ENCODE assay signal across 10 mouse cellular contexts in genomic region chr19:32189036-32189436, GRCm38 (mm10).
DNase-seq lines count a peak whose midpoint lies in the region; ATAC-seq and TF ChIP-seq lines count a peak whose summit lies in the region.
"Had no signal": no experiment of that assay in that cellular context is flagged by ENCODE, and none has a peak within 500 bp of the region (broad histone marks: within the 10 kb centered on the region; RNA-seq: fewer than 3 reads in every experiment).

No protein-coding gene starts in this region.

- H3K4me3 ChIP-seq in heart, embryonic 11.5 days (ENCODE audit: low read depth, low read length) = no peak overlapping the region
- H3K4me3 ChIP-seq in lung, embryonic 14.5 days (ENCODE audit: low read depth, low read length) = no peak overlapping the region
- no peak overlapping the region for H3K4me3 ChIP-seq in kidney, embryonic 14.5 days (ENCODE audit: low read length)
- H3K4me3 ChIP-seq in lung, postnatal 0 days (ENCODE audit: low read depth, low read length) = no peak overlapping the region
- no peak overlapping the region for H3K4me3 ChIP-seq in hindbrain, embryonic 16.5 days (ENCODE audit: low read length)

- peaks cover 35% of the 10 kb centered on the region for H3K4me1 ChIP-seq in heart, embryonic 11.5 days (ENCODE audit: control insufficient read depth, insufficient read depth, low read length)
- peaks cover 8% of the 10 kb centered on the region for H3K4me1 ChIP-seq in lung, embryonic 14.5 days (ENCODE audit: insufficient read depth)
- peaks cover 9% of the 10 kb centered on the region; the same call in 1 of the 2 replicates for H3K4me1 ChIP-seq in kidney, embryonic 14.5 days (ENCODE audit: control insufficient read depth, insufficient read depth, low read length)
- H3K4me1 ChIP-seq in lung, postnatal 0 days (ENCODE audit: insufficient read depth, low read depth, low read length) = peaks cover 20% of the 10 kb centered on the region; the same call in 1 of the 2 replicates
- H3K4me1 ChIP-seq in hindbrain, embryonic 16.5 days (ENCODE audit: control insufficient read depth, insufficient read depth, low read depth, low read length) = no peaks in the 10 kb centered on the region

- no peak for ATAC-seq in heart, embryonic 11.5 days (replicated peaks; ENCODE audit: insufficient number of reproducible peaks, low FRiP score, low TSS enrichment)
- no peak for ATAC-seq in lung, embryonic 14.5 days (ENCODE audit: insufficient read depth)
- ATAC-seq in kidney, embryonic 14.5 days (ENCODE audit: low FRiP score, low TSS enrichment) = peak; percentile 71; the same call in 1 of the 2 replicates
- ATAC-seq in lung, postnatal 0 days = peak; percentile 57
- no peak for ATAC-seq in hindbrain, embryonic 16.5 days

- H3K9me3 ChIP-seq in heart, embryonic 11.5 days (replicated peaks; ENCODE audit: control insufficient read depth, low read length) = no peaks in the 10 kb centered on the region
- H3K9me3 ChIP-seq in lung, embryonic 14.5 days (ENCODE audit: low read depth, low read length) = no peaks in the 10 kb centered on the region
- no peaks in the 10 kb centered on the region for H3K9me3 ChIP-seq in kidney, embryonic 14.5 days (ENCODE audit: control insufficient read depth, low read length)
- no peaks in the 10 kb centered on the region for H3K9me3 ChIP-seq in lung, postnatal 0 days (ENCODE audit: low read length)
- no peaks in the 10 kb centered on the region for H3K9me3 ChIP-seq in hindbrain, embryonic 16.5 days (ENCODE audit: control insufficient read depth, low read length)

- 52% methylated on average over 5 of the region's 5 CpGs for WGBS in heart, embryonic 11.5 days (ENCODE audit: insufficient replicate concordance)
- 66% methylated on average over 5 of the region's 5 CpGs for WGBS in lung, embryonic 14.5 days
- WGBS in kidney, embryonic 14.5 days = 47% methylated on average over 5 of the region's 5 CpGs
- WGBS in lung, postnatal 0 days = 67% methylated on average over 5 of the region's 5 CpGs
- WGBS in hindbrain, embryonic 16.5 days = 78% methylated on average over 5 of the region's 5 CpGs

- H3K4me2 ChIP-seq in heart, embryonic 11.5 days = no peak overlapping the region
- H3K4me2 ChIP-seq in lung, embryonic 14.5 days = no peak overlapping the region
- H3K4me2 ChIP-seq in kidney, embryonic 14.5 days (replicated peaks; ENCODE audit: low read depth, low read length) = no peak overlapping the region
- no peak overlapping the region for H3K4me2 ChIP-seq in lung, postnatal 0 days (replicated peaks; ENCODE audit: low read depth, low read length)
- no peak overlapping the region for H3K4me2 ChIP-seq in hindbrain, embryonic 16.5 days (ENCODE audit: low read length)

- no peaks in the 10 kb centered on the region for H3K27me3 ChIP-seq in heart, embryonic 11.5 days (ENCODE audit: control insufficient read depth, insufficient read depth, low read length)
- no peaks in the 10 kb centered on the region for H3K27me3 ChIP-seq in lung, embryonic 14.5 days (ENCODE audit: insufficient read depth, low read length)
- H3K27me3 ChIP-seq in kidney, embryonic 14.5 days (ENCODE audit: control insufficient read depth, insufficient read depth, low read length) = no peaks in the 10 kb centered on the region
- H3K27me3 ChIP-seq in lung, postnatal 0 days (replicated peaks; ENCODE audit: insufficient read depth, low read length) = no peaks in the 10 kb centered on the region
- H3K27me3 ChIP-seq in hindbrain, embryonic 16.5 days (replicated peaks; ENCODE audit: control insufficient read depth, insufficient read depth, low read length) = no peaks in the 10 kb centered on the region

- H3K27ac ChIP-seq in heart, embryonic 11.5 days (ENCODE audit: low read depth, low read length) = 0 out of 2 replicates have a peak overlapping the region, but pooled peaks have one; percentile 3
- H3K27ac ChIP-seq in lung, embryonic 14.5 days (ENCODE audit: low read depth) = peak overlapping the region; percentile 46; the same call in 1 of the 2 replicates
- H3K27ac ChIP-seq in kidney, embryonic 14.5 days (ENCODE audit: low read depth, low read length) = peak overlapping the region; percentile 33; the same call in 1 of the 2 replicates
- peak overlapping the region; percentile 43 for H3K27ac ChIP-seq in lung, postnatal 0 days (ENCODE audit: low read length)
- H3K27ac ChIP-seq in hindbrain, embryonic 16.5 days (ENCODE audit: low read depth, low read length) = no peak overlapping the region

- no peak for TF ChIP-seq CTCF in lung, embryonic 14.5 days (IDR thresholded peaks at IDR 0.05; ENCODE audit: low read depth)
- no peak for TF ChIP-seq CTCF in lung, postnatal 0 days (IDR thresholded peaks at IDR 0.05)

- TF ChIP-seq EP300 in lung, postnatal 0 days (IDR thresholded peaks at IDR 0.05) = no peak

- H3K36me3 ChIP-seq in heart, embryonic 11.5 days (ENCODE audit: control insufficient read depth, insufficient read depth, low read length) = no peaks in the 10 kb centered on the region
- H3K36me3 ChIP-seq in lung, embryonic 14.5 days (ENCODE audit: insufficient read depth) = no peaks in the 10 kb centered on the region
- H3K36me3 ChIP-seq in kidney, embryonic 14.5 days (ENCODE audit: control insufficient read depth, insufficient read depth, low read length) = no peaks in the 10 kb centered on the region
- H3K36me3 ChIP-seq in lung, postnatal 0 days (ENCODE audit: insufficient read depth, low read length) = no peaks in the 10 kb centered on the region; the same call in 1 of the 2 replicates
- H3K36me3 ChIP-seq in hindbrain, embryonic 16.5 days (ENCODE audit: control insufficient read depth, insufficient read depth, low read length) = no peaks in the 10 kb centered on the region

- no peak for DNase-seq in heart, postnatal 4 days
- no peak for DNase-seq in lung, embryonic 14.5 days
- no peak for DNase-seq in lung, postnatal 36 days
- peak; percentile 71 for DNase-seq in lung, postnatal 0 days (ENCODE audit: low spot score)
- DNase-seq in thymus, adult 18-20 months = no peak
- DNase-seq: B cell, adult 2 months; cerebellum, adult 9-10 months had no signal

- H3K9ac ChIP-seq in heart, embryonic 11.5 days (ENCODE audit: low read depth, low read length) = no peak overlapping the region
- H3K9ac ChIP-seq in lung, embryonic 14.5 days = no peak overlapping the region
- H3K9ac ChIP-seq in kidney, embryonic 14.5 days (ENCODE audit: low read depth, low read length) = no peak overlapping the region
- H3K9ac ChIP-seq in lung, postnatal 0 days (replicated peaks; ENCODE audit: low read depth) = no peak overlapping the region
- no peak overlapping the region for H3K9ac ChIP-seq in hindbrain, embryonic 16.5 days (ENCODE audit: low read depth, low read length)

Comparison
In these comparisons a context has a peak if more than half of its experiments do, and no peak if none do; other contexts are left out.
1. ATAC-seq: peak in kidney, embryonic 14.5 days (single experiment) and lung, postnatal 0 days (single experiment); none in heart, embryonic 11.5 days (single experiment), lung, embryonic 14.5 days (single experiment) and hindbrain, embryonic 16.5 days (single experiment).